Mouse (Mus musculus) cerebellum, adult 11 months (tissue): ENCODE results near the gene Ralgps2.
A peak's percentile ranks its signal among the peaks of the same experiment; 100 is the strongest.

Experiments
- DNase-seq: peaks from one replicate; pipeline ENCODE4 v3.0.0; 2022

Ralgps2 gene

DNA sequence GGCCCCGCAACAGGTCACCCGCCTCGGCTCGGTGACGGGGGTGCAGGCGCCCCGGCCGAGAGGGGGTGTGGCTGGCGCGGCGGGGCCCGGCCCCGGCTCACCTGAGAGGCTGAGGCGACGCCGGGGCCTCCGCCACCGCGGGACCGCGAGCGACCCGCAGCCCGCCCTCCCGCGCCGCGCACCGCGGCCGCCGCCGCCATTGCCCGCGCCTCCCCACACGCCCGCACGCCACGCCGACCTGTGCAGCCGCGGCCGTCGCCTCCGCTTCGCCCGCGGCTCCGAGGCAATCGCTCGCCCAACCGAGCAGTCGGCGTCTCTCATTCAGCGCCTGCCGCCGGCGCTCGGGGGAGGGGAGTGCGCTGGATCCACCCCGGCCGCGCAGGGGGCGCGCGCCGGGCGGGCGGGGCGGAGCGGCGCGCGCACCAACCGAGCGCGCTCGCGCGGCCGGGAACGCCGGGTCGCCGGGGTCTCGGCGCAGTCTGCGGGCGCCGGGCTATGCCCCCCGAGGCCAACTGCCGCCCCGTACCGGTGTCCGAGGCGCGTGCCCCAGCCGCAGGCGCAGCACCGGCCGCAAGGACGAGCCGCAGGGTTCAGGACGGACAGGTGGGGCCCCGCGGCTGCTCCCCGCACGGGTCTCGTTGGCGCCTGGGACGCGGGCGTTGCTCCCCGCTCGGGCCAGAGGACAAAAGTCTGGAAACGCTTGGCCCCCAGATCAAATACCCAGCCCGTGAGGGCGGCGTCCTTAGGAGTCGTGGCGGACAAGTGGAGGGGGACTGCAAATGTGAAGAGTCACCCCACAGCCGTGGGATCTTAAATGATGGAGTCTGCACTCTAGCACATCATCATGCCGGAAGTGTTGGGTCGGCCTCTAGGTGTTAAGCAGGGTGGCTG lies at the start of gene Ralgps2:
Gene Ralgps2 (minus strand): TSS at position 376 of the 891 bp plus-strand sequence.
- DNase-seq = peak; percentile 58

DNA sequence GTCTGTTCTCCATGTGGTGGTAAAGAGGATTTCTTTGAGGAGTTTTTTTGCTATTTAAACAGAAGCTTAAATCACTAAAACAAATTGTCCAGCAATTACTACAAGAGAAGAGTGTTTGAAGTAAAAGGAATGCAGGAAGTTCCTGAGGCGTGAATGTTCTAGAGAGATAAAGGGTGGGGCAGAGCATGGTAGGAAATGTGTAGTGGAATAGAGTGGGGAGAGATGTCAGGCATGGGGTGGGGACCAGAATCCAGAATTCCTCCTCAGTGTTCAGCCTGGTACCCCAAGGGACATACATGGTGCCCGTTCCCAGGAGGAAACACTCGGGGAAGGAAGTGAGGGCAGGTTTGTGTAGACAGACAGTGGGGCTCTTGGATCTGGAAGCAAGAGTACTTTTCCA lies 48.1 kb upstream of the Ralgps2 start:
- no peak for DNase-seq

DNA sequence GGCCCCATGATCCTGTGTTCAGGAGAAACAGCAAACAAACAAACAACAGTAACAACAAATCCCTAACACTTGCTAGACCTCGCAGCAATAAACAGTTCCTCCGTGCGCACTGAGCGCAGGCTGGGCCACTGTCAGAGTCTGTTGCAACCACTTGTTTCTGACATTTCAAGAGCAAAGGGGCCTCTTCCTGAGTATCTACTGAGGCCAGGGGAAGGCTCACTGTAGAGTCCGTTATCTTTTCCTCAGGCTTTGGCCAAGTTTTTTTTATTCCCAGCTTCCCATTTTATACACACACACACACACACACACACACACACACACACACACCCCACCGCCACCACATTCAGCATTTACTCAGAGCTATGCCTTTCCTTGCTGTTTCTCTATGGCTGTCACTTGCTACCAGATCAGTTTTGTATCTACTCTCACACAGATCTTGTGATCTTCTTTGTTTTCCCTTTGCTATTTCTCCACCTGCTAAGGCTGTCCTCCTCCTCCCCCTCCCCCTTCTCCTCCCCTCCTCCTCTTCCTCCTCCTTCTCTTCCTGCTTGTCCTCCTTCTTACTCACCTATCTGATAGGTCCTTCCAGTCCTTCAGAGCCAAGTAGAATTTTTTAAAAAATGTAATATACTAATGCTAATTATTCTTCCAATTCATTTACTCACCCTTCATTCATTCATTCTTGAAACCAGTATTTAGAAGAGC lies 47.4 kb upstream of the Ralgps2 start:
- no peak for DNase-seq

DNA sequence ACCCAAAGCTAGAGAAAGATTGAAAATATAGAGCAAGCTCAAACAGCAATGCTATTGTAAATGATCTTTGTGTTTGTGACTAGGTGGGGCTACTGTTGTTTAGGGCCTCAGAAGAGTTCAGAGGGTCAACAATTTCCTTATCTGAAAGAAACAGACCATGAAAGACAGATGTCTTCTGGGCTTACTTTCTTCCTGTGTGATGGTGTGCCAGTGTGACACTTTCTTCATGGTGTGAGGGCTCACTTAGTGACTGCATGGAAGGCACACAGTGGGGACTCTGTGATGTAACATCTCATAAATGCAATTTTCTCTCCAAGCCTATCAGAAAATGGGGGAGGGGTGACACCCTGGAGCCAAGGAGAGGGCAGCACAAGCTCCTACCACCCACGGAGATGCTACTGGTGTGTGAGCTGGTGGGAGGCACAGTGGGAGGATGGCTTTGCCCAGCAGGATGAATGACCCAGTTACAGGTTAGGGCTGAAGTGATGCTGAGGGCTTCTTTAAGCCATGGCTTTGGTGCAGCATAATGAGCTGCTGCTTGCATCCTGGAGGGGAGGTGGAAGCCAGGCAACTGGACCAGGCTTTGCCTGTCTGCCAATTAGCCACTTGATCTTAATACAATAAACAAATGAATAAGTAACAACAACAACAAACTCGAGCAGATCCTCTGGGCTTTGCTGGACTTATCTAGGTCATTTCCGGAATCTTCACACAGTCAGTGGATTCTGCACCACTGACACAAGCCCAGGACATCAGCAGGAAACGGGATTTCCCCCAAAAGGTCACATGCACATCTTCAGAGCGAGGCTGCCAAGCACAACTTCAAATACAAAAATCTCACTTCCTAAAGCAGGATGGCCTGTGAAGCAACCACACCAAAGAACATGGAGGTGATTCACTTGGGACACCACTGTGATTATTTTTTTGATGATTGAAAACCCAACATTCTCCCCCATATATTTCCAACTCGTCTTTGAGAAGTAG lies 46.5 kb upstream of the Ralgps2 start:
- no peak for DNase-seq

DNA sequence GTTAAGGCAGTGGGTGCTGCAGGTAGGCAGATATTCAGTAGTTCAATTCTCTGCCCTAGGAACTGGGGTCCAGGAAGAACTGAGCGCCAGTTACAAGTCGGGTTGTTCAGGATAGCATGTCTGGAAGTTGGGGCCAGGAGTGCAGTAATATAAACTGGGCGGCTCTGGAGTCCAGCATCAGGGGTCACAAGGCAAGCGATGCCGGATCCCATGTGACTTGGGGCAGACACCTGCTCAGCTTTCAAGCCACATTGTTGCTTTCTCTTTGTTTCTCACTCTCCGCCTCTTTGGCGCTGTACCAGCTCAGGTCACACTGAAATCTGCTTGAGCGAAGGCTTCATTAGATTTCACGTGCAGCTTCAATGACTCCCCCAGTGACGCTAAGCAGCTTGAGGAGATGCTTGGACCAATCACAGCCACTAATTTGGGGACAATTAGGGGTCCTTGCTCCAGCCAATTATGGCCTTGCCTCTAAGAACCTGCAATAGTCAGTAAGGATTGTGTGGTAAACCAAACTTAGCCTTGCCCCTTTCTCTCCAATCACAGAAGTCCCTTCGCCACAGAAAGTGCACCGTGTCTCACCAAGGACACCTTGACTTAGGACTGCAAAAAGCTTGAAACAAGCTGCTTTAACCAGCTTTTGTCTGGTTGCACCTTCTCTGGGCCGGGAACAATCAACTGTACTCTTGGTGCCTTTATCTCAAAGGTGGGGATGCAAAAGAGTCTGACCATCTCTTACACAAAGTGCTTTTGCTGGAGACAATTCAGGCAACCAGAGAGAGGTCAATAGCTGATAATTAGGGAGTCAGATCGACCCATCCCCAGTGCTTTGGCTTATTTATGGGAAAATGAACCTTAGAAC lies 43.8 kb upstream of the Ralgps2 start:
- DNase-seq = no peak

DNA sequence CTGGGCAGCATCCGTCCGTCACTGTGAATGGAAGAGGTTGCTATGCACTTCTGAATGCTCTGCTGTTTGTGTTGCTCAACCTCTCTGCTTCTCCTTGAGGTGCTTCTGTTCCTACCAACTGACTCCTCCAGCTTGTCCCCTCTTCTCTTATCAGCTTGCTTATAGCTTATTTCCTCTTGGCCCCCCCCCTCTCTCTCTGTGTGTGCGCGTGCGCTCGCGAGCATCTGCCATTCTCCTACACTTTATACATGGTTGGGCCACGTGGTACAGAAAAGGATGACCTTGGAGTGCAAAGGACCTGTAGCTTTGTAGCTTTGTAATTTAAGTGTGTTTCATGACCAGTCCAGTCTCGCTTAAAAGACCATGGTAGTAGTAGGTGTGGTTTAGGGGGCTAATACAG lies 42.5 kb upstream of the Ralgps2 start:
- no peak for DNase-seq

DNA sequence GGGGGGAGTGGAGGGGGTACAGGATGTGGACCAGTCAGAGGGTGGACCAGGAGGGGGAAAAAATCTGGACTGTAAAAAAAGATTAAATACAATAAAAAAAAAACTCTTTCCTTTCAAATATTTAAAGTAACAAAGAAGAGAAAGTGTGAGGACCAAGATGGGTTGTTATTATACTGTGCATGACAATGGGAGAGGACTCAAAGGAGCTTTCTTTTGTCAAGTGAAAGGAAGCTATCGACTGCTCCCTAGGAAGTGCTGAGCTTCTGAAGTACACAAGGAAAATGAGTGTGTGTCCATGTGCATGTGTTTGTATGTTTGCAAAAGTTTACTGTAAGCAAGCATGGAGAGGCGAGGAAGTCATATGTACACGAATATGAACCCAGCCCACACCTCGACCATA lies 40.3 kb upstream of the Ralgps2 start:
- no peak for DNase-seq

DNA sequence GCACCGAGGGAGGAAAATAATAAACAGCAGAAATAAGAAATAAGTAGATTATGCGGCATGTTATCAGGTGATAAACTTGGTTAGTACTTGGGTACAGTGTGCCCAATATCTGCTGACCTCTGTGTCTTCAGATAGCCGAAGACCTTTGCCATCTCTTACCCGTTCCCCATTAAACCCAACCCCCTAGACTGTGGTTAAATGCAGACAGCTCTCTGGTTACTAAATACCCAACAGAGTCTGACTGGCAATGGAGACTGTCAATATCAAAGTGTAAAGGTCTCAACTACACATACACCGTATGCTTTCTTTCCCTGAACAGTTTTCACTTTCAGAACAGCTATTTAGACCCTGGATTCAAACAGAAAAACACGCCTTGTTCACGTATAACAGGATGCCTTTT lies 39.2 kb upstream of the Ralgps2 start:
- no peak for DNase-seq

DNA sequence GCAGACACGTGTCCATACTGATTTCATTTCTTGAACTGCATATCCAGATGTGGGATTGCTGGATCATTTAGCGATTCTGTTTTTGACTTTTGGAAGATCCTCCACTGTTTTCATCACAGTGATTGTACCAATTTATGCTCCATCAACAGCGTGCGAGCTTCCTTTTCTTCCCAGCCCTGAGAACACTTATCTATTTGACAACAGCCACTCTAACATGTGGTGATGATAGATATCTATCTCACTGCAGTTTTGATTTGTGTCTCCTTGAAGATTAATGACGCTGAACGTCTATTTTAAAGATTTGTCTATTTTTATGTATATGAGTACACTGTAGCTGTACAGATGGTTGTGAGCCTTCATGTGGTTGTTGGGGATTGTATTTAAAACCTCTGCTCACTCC lies 34.4 kb upstream of the Ralgps2 start:
- no peak for DNase-seq

DNA sequence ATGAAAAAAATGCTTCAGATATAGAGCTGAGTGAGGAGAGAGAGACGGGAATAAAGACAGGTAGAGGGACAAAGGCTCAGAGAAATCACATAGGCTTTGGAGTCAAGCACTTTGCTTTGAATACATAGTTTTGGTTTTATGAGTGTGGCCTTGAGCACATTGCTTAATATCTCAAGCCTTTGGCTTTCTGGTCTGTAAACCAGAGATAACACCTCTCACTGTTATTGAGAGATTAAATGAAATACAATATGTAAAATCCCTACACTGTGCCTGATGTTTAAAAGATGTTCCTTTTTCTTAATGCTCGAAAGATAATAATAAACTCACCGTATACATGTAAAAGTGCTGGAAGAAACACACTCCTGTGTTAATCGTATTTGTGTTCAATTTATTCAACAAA lies 33.0 kb upstream of the Ralgps2 start:
- no peak for DNase-seq

DNA sequence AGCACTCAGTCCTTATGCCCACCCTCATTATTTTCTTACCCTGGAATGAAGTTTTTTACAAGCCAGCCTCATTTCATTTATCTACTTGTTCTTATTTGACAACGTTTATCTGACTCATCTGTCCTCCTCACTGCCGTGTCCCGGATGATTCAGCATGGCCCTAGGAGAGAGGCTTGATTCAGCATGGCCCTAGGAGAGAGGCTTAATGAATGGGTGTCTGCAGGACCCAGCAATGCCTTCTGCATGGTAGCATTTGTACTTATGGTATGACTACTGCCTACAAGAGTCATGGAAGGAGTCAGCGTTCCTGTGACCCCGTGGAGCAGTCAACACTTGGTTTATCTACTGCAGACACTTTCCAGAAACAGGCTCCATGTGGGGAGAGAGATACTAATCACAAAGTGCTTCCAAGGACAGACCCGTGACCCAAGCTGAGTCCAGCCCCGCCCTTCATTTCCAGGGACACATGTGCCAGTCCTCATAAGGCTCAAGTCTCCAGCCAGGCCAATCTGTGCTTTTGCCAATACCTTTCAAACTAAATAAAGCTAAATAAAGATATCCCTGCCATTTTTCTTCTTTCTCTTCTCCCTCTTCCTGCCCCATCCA lies 31.9 kb upstream of the Ralgps2 start:
- DNase-seq = no peak

DNA sequence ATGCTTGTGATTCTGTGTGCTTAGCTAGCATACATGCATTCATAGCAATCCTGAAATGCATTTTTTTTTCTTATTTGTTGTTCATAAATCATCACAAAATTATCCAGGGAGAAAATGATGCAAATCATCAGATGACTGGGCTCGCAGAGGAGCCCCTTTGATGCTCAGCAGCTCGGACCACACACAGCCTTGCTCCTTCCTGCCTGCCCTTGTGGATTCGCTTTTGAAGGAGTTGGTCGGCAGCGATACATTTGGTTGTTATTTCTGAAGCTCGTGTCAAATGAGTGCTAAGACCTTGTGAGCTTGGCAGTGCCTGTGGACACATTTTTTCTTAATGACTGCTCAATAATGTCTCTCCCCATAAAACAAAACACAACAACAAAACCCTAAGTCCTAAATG lies 31.2 kb upstream of the Ralgps2 start:
- no peak for DNase-seq

DNA sequence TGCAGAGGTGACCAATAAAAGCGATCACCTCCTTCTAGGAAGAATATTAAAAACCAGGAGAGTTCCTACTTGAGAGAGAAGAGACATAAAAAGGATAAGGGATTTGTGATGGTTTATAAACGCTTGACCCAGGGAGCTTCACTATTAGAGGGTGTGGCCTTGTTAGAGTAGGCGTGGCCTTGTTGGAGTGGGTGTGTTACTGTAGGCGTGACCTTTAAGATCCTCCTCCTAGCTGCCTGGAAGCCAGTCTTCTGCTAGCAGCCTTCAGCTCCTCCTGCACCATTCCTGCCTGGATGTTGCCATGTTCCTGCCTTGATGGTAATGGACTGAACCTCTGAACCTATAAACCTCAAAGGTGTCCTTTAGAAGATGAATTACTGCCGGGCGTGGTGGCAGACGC lies 28.7 kb upstream of the Ralgps2 start:
- no peak for DNase-seq

DNA sequence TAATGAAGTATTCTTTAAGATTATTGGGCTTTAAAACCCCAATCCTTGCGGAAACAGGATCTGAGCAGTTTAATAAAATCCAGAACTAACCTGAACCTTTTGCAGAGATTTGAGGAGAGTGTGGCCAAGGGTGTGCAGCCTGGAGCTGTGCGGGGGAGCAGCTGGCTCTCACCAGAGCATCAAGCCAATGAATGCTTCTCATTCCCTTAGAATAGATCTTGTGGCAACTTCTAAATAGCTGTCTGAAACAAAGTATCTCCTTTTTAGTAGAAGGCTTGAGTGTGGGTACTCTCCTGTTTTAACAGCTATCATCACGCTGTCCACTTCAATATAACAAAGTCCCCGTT lies 25.1 kb upstream of the Ralgps2 start:
- DNase-seq = no peak

DNA sequence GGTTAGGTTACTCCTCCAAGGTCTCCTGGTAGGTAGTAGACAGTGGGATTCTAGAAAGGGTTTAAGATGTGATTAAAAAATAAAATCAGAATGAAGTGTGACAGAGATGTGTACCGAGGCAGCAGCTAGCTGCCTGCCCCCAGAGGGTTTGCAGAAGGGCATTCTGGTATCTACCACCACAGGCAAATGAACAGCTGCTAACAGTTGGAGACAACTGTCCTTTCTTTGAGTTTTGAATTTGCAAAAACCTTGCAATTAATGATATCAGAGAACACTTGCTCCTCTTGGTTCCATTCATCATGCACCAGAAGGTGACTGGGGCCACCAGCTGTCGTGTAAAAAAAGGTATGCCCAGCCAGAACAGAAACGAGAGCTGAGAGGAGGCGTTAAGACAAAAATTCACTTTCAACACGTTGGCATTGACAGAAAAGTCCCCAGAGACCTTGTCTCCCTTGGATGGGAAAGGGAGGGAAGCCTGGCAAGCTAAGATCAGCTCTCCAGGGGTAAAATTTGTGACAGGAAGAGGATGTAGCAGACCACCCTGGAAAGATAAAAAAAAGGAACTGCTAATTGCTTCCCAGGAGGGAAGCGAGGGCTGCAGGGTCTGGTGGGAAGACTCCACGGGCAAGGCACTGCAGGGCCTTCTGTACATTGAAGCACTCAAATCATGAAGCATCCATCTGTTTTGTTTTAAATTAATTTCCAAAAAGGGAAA lies 24.6 kb upstream of the Ralgps2 start:
- no peak for DNase-seq

DNA sequence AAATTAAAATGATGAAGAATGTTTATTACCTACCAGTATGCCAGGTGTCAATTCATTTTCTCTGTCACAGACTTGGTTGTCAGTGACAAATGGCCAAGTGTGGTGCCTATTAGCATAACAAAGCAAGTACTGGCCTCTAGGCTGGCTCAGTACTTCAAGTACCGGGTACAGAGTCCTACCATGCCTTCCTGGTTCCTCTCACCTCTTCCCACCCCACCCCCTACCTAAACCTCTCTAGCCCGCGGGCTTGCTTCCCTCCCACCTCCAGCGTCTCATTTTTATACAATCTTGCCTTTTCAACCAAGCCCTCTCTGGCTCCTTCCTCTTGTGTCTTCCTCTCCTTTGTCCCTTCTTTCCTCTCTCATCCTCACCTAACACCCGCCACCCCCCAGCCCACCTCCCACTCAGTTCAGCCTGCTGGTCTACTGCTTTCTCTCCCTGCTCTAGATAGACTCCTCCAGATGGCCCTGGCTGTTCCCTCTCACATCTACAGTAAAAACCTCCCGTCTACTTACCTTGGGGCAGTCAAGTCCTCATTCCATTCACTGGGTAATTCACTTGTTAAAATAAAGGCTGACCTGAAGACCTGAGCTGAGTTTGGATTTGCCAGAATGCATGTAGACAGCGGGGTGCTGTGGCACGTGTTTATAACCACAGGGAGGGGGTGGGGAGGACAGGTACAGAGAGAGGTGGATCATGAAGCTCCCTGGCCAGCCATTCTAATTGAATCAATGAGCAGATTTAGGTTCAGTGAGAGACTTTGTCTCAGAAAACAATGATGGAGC lies 22.2 kb upstream of the Ralgps2 start:
- no peak for DNase-seq

DNA sequence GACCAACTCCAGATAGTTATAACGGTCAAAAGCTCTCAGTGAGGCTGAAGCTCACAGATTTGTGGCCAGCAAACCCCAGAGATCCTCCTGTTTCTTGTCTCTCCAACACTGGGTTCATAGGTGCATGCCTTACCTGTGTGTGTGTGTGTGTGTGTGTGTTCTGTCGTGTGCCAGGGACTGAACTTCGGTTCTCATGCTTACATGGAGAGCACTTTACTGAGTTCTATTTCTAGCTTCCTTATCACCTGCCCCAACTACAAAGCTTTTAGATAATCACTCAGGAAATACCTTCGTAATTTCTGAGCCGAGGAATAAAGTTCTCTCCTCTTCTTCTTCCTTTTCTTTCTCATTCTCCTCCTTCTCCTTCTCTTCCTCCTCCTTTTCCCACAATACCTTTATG lies 19.6 kb upstream of the Ralgps2 start:
- DNase-seq = no peak

DNA sequence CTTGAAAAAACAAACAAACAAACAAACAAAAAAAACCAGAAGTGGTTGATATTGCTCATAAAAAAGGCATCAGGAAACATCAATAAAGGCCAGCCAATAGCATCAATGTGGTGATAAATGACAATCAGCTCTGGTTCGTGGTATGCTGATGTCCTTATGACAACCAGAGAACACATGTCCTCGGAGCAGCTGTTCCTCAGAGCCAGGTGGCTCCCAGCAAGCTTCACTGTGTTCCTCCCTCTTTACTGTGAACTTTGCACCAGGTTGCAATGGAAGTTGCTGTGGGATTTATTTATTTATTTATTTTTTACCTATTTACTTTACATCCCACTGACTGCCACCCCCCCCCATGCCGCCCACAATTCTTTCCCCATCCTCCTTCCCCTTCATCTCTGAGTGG lies 17.9 kb upstream of the Ralgps2 start:
- DNase-seq = no peak

DNA sequence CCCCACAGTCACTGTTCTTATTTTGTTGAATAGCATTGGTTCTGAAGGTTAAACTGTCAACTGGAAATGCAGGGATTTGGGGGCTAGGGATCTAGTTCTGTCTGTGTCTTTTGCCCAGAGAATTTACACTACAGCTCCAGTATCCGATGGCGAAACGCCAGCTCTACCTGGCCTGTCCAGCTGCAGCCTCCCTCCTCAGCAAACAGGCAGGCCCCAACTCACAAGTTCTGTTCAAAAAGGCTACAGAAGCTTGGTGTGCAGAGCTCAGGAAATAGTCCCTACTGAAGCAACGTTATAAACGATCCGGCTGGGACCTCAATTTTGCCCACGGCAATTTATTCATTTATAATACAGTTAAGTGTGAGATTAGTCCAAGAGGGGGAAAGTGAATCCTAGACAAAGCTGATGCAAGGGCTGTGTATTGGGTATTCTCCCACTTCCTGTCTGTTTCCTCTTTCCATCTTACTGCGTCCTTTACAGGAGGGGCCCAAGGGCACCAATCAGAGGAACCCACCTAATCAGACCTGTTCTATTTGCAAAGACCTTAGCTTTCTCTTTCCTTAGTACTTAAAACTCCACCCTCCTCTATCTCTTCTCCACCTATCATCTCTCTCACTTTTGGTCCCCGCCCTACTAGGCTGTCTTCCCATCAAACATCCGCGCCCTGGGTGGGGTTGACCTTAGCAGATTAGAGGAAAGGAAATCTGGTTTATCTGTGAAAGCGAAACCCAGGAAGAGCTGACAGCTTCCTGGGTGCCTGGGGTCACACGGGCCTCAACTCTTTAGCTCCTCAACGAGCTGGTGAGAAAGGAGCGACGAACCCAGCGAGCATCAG lies 16.7 kb upstream of the Ralgps2 start:
- no peak for DNase-seq
